Mouse (Mus musculus) kidney, postnatal 14 days (tissue): ENCODE results near the gene Fam240a.

Experiments used
- DNase-seq: peaks from one replicate; pipeline ENCODE4 v3.0.0; 2022; ENCODE audit warnings: mixed read lengths

The Fam240a gene

GRCm38 (mm10) chr9:110892552-110892951, 24.1 kb downstream of the Fam240a start:
- DNase-seq: no peak

- peak; percentile 68 for DNase-seq
Observed at GRCm38 (mm10) chr9:110891077-110891828, 25.4 kb downstream of the Fam240a start.

- peak; percentile 63 for DNase-seq
Observed at GRCm38 (mm10) chr9:110890026-110890783, 26.5 kb downstream of the Fam240a start.

- no peak for DNase-seq
Observed at GRCm38 (mm10) chr9:110888935-110889334, 27.7 kb downstream of the Fam240a start.

- DNase-seq: no peak
Observed at GRCm38 (mm10) chr9:110887388-110888303, 29.0 kb downstream of the Fam240a start.

GRCm38 (mm10) chr9:110881953-110882352, 34.7 kb downstream of the Fam240a start:
- DNase-seq: peak; percentile 69

- DNase-seq: peak; percentile 58
Observed at GRCm38 (mm10) chr9:110880772-110881171, 35.9 kb downstream of the Fam240a start.

- DNase-seq: peak; percentile 93
Observed at GRCm38 (mm10) chr9:110879998-110880561, 36.6 kb downstream of the Fam240a start, which contains the start of gene Tmie. Tmie (minus strand) TSS chr9:110880113.

- DNase-seq: peak; percentile 74
Observed at GRCm38 (mm10) chr9:110879191-110879920, 37.3 kb downstream of the Fam240a start, which contains the start of gene Als2cl. Als2cl (plus strand) TSS chr9:110879870.

GRCm38 (mm10) chr9:110877888-110878287, 38.8 kb downstream of the Fam240a start:
- DNase-seq: peak; percentile 72

- no peak for DNase-seq
Observed at GRCm38 (mm10) chr9:110877353-110877752, 39.3 kb downstream of the Fam240a start.

- DNase-seq: peak; percentile 56
Observed at GRCm38 (mm10) chr9:110875288-110875695, 41.4 kb downstream of the Fam240a start.

GRCm38 (mm10) chr9:110874660-110875191, 41.9 kb downstream of the Fam240a start:
- no peak for DNase-seq

GRCm38 (mm10) chr9:110873681-110874659, 42.7 kb downstream of the Fam240a start:
- peak; percentile 84 for DNase-seq

- DNase-seq: peak; percentile 64
Observed at GRCm38 (mm10) chr9:110871030-110871429, 45.6 kb downstream of the Fam240a start.
